Mouse (Mus musculus) testis, postnatal 10 days (tissue): ENCODE data around the gene Olfr895.

ENCODE experiments used
- DNase-seq: peaks from one replicate; pipeline ENCODE4 v3.0.0; 2021; ENCODE audit warnings: low spot score

Gene Olfr895

DNA sequence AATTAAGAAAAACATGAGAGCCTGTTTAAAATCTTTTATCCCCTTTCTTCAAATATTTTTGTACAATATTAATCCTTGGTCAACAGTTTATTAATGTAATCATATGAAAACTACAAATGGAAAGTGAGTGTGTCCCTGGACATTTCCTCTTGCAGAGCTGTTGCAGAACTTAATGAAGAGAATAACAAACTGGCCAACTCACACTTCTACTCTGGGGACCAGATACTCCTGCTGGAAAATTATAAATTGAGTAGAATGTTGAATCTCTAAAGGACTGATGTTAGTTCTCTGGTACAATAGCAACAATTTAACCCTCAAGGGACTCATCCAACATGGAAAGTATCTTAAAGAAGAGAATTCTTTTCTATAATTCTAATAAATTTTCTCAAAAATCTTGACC is at the start of gene Olfr895:
Olfr895 (plus strand) TSS at position 301 of the 400 bp plus-strand sequence.
- no peak for DNase-seq

DNA sequence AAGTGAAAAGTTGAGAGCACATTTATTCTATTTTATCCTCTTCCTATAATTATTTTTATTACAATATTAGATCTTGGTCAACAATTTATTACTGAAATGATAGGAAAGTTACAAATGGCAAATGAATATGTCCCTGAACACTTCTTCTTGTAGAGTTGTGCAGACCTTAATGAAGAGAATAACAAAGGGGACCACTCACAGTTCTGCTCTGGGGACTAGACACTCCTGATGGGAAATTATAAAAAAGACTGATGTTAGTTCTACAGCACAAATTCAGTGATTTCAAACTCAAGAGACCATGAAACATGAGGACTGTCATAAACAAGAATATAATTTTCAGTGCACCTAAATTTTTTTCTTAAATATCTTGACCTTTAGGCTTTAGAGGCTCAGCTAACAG is 15.2 kb upstream of the Olfr895 start, which contains the start of gene Olfr143:
Olfr143 (plus strand) TSS at position 301 of the 400 bp plus-strand sequence.
- no peak for DNase-seq

DNA sequence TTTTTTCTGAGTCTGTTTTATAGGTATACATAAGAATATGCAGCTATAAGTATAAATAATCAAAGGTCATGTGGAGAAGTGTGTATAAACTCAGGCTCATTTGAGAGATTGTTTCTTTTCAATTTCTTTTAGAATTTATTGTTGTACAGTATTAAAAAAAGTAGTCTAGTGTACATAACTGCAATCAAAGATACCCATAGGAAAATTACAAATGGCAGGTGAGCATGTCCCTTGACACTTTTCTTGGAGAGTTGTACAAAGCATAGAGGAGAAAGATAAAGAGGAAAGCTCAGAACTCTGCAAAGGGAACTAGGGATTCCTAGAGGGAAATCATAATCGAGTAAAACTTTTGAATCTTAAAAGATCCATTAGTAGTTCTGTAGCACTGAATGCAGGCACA is 23.2 kb downstream of the Olfr895 start, which contains the start of gene Olfr896-ps1:
Olfr896-ps1 (plus strand) TSS at position 301 of the 400 bp plus-strand sequence.
- DNase-seq: no peak
